Mouse (Mus musculus) CD4-positive, CD25-positive, alpha-beta regulatory T cell, adult 2 months (primary cell): ENCODE measurements around the gene Hist1h1t.

Source experiments
- DNase-seq: peaks from one replicate; pipeline ENCODE4 v3.0.0-alpha.2; 2012; ENCODE audit warnings: low read depth, low spot score

Gene Hist1h1t

GRCm38 (mm10) chr13:23695514-23695913, at the start of gene Hist1h1t:
Hist1h1t (plus strand) TSS chr13:23695814.
- DNase-seq = no peak

GRCm38 (mm10) chr13:23659636-23660366, 35.8 kb upstream of the Hist1h1t start:
- DNase-seq = no peak

GRCm38 (mm10) chr13:23662536-23662935, 33.1 kb upstream of the Hist1h1t start:
- DNase-seq = no peak

GRCm38 (mm10) chr13:23681990-23682582, 13.5 kb upstream of the Hist1h1t start:
- no peak for DNase-seq

GRCm38 (mm10) chr13:23682623-23682946, 13.0 kb upstream of the Hist1h1t start:
- DNase-seq = no peak

- peak; percentile 33 for DNase-seq
Observed at GRCm38 (mm10) chr13:23682947-23683754, 12.5 kb upstream of the Hist1h1t start.

GRCm38 (mm10) chr13:23683755-23684281, 11.8 kb upstream of the Hist1h1t start, which contains the start of the genes Hist1h2ac and Hist1h2bc:
Hist1h2ac (minus strand) TSS chr13:23683948.
Hist1h2bc (plus strand) TSS chr13:23684199.
- peak; percentile 93 for DNase-seq

- peak; percentile 87 for DNase-seq
Observed at GRCm38 (mm10) chr13:23684295-23684945, 11.2 kb upstream of the Hist1h1t start.

GRCm38 (mm10) chr13:23685121-23685861, 10.3 kb upstream of the Hist1h1t start:
- DNase-seq = peak; percentile 41

- DNase-seq = no peak
Observed at GRCm38 (mm10) chr13:23685966-23686365, 9.6 kb upstream of the Hist1h1t start.

- DNase-seq = no peak
Observed at GRCm38 (mm10) chr13:23687181-23687580, 8.4 kb upstream of the Hist1h1t start.

- no peak for DNase-seq
Observed at GRCm38 (mm10) chr13:23687907-23688306, 7.7 kb upstream of the Hist1h1t start.

GRCm38 (mm10) chr13:23688956-23689355, 6.7 kb upstream of the Hist1h1t start:
- no peak for DNase-seq

- no peak for DNase-seq
Observed at GRCm38 (mm10) chr13:23689459-23689858, 6.2 kb upstream of the Hist1h1t start.

GRCm38 (mm10) chr13:23693856-23694440, 1.7 kb upstream of the Hist1h1t start:
- DNase-seq = no peak

GRCm38 (mm10) chr13:23694956-23695355, 658 bp upstream of the Hist1h1t start:
- no peak for DNase-seq

GRCm38 (mm10) chr13:23696061-23696474, 454 bp downstream of the Hist1h1t start:
- DNase-seq = no peak

- DNase-seq = peak; percentile 86
Observed at GRCm38 (mm10) chr13:23697491-23698299, 2.1 kb downstream of the Hist1h1t start.

GRCm38 (mm10) chr13:23698300-23698693, 2.7 kb downstream of the Hist1h1t start, which contains the start of gene Hist1h4c:
Hist1h4c (minus strand) TSS chr13:23698454.
- DNase-seq = peak; percentile 97

GRCm38 (mm10) chr13:23698996-23699395, 3.4 kb downstream of the Hist1h1t start:
- DNase-seq = no peak
